Mouse (Mus musculus) heart, postnatal 0 days (tissue): ENCODE data around the gene 2310022A10Rik.

ENCODE experiments used
- CTCF ChIP-seq: IDR thresholded peaks from 2 replicates; pipeline ENCODE4 v1.5.1; 2016; ENCODE audit warnings: antibody characterized with exemption, control low read depth, low read depth
- EP300 ChIP-seq: IDR thresholded peaks from 2 replicates; pipeline ENCODE4 v1.6.1; 2016; ENCODE audit warnings: antibody characterized with exemption, low read depth

DNA sequence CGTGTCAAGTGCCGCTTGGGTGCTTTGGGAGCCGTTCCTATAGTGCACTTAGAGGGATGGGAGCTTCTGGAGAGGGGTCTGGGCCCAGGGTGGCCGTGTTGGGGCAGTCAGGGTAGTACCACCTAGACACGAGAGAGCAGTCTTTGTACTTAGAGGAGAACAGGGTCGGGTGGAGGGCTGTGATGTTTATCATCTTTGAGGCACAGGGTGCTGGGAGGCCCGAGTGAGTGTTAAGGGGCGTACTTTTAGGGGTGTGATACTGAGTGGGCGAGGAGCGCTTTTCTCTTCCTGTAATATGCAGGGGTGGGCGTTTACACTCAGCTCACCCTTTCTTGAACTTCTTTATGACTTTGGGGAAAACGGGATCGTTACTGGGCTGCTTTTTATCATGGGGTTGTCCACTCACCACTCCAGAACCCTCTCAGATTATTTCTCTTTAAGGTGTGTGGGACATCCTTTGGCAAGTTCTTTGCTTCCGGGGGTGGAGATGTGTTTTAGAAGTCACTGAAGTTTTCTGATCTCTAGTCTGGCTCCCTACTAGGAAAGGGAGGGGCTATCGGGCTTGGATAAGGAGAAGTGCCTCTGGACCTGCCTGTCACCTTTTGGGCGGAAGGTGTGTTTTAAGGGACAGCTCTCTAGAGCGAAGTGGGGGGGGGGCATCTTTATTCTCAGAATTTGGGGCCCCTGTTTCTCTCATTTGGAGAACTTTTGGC is 39.3 kb downstream of the 2310022A10Rik start:
- TF ChIP-seq CTCF, result no peak
- no peak for TF ChIP-seq EP300
